Mouse (Mus musculus) midbrain, embryonic 12.5 days (tissue): ENCODE results near the gene Cd8a. TPM values are rescaled to one million over a fixed set of nuclear protein-coding genes. Genes with fewer than 3 reads are reported as not detected.

Source experiments
- ATAC-seq: fragments of 200-750 bp; cut with Nextera tagmentation; 2 replicates; pipeline ENCODE4 v1.8.0; 2017; ENCODE audit warnings: low read depth, moderate TSS enrichment, moderate library complexity; ENCODE audit not compliant: low FRiP score
- H3K27ac ChIP-seq: fragments of 300-500 bp; sonication (generic); replicated peaks from 2 replicates; pipeline ENCODE4 v1.5.1; 2016; ENCODE audit warnings: mild to moderate bottlenecking
- H3K27me3 ChIP-seq: fragments of 300-500 bp; sonication (generic); 2 replicates; pipeline ENCODE4 v1.6.1; 2016; ENCODE audit warnings: mild to moderate bottlenecking
- H3K36me3 ChIP-seq: fragments of 300-500 bp; sonication (generic); 2 replicates; pipeline ENCODE4 v1.6.1; 2016
- H3K4me1 ChIP-seq: fragments of 300-500 bp; sonication (generic); 2 replicates; pipeline ENCODE4 v1.6.1; 2016
- H3K4me2 ChIP-seq: fragments of 300-500 bp; sonication (generic); replicated peaks from 2 replicates; pipeline ENCODE4 v1.6.1; 2016; ENCODE audit warnings: mild to moderate bottlenecking, moderate library complexity
- H3K4me3 ChIP-seq: fragments of 300-500 bp; sonication (generic); 2 replicates; pipeline ENCODE4 v1.5.1; 2016; ENCODE audit warnings: mild to moderate bottlenecking
- H3K9ac ChIP-seq: fragments of 300-500 bp; sonication (generic); replicated peaks from 2 replicates; pipeline ENCODE4 v1.6.1; 2016; ENCODE audit warnings: mild to moderate bottlenecking, moderate library complexity
- H3K9me3 ChIP-seq: fragments of 300-500 bp; sonication (generic); 2 replicates; pipeline ENCODE4 v1.6.1; 2016; ENCODE audit warnings: mild to moderate bottlenecking
- WGBS: fragments of 180-500 bp; shearing (Covaris S2); methylation state at CpG from one replicate; pipeline ENCODE4 v1.1.7; 2016; 5-methylcytosine and 5-hydroxymethylcytosine counted together
- polyA plus RNA-seq: library from polyadenylated mRNA; unstranded; fragments of >200 nt; fragmentation: Nextera tagmentation; extraction: Ambion mirVana; gene quantifications from 2 replicates; pipeline ENCODE4 v1.2.1, GENCODE M21; 2016

The Cd8a gene
- polyA plus RNA-seq, 1 experiment from 2014 or later, result not detected

DNA sequence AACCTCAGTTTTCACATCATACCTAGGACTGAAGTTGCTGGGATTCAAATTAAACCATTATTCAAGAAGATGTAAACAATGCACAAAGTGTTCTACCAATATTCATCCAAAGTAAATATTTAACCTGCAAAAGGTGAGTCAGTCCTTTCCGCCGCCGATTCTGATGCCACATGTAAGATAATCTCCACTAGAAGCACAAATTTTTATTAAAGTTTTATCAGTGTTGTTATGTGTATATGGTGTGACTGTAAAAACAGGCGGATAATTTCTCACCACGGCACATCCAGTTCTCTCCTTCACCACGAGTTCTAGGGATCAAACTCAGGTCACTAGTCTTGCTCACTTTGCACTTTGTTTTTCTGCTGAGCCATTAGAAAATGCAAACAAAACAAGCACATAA, 47.6 kb downstream of the Cd8a start:
- no peak overlapping the region for H3K9ac ChIP-seq
- 92% methylated on average over 6 of the region's 6 CpGs for WGBS
- no peaks in the 10 kb centered on the region for H3K9me3 ChIP-seq
- no peaks in the 10 kb centered on the region for H3K4me1 ChIP-seq
- no peaks in the 10 kb centered on the region for H3K36me3 ChIP-seq
- no peaks in the 10 kb centered on the region for H3K27me3 ChIP-seq
- no peak overlapping the region for H3K4me2 ChIP-seq
- H3K27ac ChIP-seq, result no peak overlapping the region
- ATAC-seq, result no peak
- H3K4me3 ChIP-seq, result no peak overlapping the region

DNA sequence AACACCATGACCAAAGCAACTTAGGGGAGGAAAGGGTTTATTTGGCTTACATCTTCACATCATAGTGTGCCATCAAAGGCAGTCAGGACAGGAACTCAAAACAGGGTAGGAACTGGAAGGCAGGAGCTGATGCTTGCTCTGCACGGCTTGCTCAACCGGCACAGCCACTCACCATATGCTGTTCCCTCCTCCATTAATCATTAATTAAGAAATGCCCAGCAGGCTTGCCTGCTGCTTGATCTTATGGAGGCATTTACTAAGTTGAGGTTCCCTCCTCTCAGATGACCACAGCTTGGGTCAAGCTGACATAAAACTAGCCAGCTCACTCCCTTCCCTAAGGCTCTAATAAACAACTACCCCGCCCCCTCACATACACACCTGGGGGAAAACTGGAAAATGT, 48.9 kb downstream of the Cd8a start:
- no peak overlapping the region for H3K9ac ChIP-seq
- H3K36me3 ChIP-seq, result peaks cover 5% of the 10 kb centered on the region
- ATAC-seq, result no peak
- H3K4me2 ChIP-seq, result no peak overlapping the region
- 87% methylated on average over 3 of the region's 3 CpGs for WGBS
- no peaks in the 10 kb centered on the region for H3K9me3 ChIP-seq
- H3K27me3 ChIP-seq, result no peaks in the 10 kb centered on the region
- no peak overlapping the region for H3K27ac ChIP-seq
- H3K4me3 ChIP-seq, result no peak overlapping the region
- H3K4me1 ChIP-seq, result no peaks in the 10 kb centered on the region

DNA sequence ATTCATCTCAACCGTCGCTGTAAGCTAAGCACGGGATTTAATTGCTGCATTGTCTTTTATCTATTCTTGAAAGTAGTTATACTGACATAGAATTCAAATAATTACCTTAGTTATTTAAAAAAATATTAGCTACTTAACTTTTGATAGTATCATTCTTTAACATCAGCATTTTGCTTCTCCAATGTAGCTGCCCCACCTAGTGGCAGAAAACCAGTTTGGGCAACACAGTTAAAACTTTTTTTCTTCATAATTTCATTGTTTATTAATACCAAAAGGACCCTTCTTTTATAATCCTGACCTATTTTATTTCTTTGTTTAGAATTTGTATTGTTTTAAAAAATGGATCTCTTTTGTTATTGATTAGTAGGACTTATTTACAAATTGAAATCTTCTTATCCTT, 49.9 kb downstream of the Cd8a start:
- no peaks in the 10 kb centered on the region for H3K9me3 ChIP-seq
- no peak overlapping the region for H3K9ac ChIP-seq
- H3K27me3 ChIP-seq, result no peaks in the 10 kb centered on the region
- H3K4me3 ChIP-seq, result no peak overlapping the region
- WGBS, result 93% methylated on average over 3 of the region's 3 CpGs
- no peak overlapping the region for H3K4me2 ChIP-seq
- no peaks in the 10 kb centered on the region for H3K4me1 ChIP-seq
- no peak overlapping the region for H3K27ac ChIP-seq
- H3K36me3 ChIP-seq, result peaks cover 15% of the 10 kb centered on the region
- no peak for ATAC-seq

DNA sequence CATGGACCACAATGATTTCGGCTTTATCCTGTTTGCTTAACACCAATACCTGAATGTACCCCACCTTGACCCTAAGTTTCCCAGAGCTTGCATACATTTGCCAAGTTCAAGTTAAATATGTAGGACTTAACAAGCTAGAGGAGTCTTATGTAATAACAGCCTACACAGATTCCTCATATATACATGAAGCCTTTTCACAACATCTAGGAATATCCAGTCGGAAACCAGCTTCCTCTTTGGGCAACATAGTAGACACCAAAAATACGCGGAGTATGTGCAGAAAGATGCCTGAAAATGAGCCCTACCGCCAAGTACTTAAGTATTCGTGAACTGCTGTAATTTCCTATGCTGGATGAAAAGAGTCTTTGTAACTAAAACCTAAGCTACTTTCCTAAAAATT, 52.5 kb downstream of the Cd8a start:
- WGBS, result 96% methylated on average over 6 of the region's 6 CpGs
- no peak overlapping the region for H3K4me2 ChIP-seq
- H3K9me3 ChIP-seq, result no peaks in the 10 kb centered on the region
- H3K27me3 ChIP-seq, result no peaks in the 10 kb centered on the region
- H3K36me3 ChIP-seq, result peaks cover 18% of the 10 kb centered on the region
- no peak overlapping the region for H3K9ac ChIP-seq
- no peaks in the 10 kb centered on the region for H3K4me1 ChIP-seq
- ATAC-seq, result no peak
- H3K4me3 ChIP-seq, result no peak overlapping the region
- no peak overlapping the region for H3K27ac ChIP-seq

DNA sequence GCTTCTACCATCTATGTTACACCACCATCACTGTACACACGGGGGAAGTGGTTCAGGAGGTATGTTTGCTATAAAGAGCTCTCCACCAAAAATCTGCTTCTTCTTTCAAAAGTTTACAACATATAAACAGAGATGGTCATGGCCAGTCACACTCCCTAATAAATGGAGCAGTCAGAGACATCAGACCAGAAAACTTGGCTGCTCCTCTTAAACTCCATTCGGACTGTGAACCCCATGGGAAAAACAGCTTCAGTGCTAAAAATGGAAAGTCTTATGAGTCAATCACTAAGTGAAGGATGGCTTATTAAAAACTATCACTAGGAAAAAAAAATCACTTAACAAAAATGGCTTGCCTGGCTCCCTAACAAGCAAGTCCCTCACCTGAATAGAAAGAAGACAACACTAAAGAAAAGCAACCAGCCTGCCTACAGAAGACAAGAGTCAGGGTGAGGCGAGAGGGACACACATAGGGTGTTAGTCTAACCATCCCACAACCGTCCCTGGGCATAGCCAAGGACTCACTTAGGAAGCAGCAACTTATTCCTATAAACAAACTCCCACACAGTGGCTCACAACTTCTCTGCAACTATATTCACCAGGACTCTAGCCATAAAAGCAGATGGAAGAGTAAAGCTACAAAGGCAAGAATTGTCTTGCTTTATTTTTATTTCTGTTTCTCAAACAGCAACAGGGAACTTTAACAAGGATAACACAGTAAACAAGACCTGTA, 54.9 kb downstream of the Cd8a start:
- H3K4me1 ChIP-seq, result no peaks in the 10 kb centered on the region
- no peak overlapping the region for H3K4me2 ChIP-seq
- H3K36me3 ChIP-seq, result peaks cover 18% of the 10 kb centered on the region
- 94% methylated on average over 4 of the region's 4 CpGs for WGBS
- H3K27ac ChIP-seq, result no peak overlapping the region
- no peak overlapping the region for H3K9ac ChIP-seq
- H3K4me3 ChIP-seq, result no peak overlapping the region
- no peaks in the 10 kb centered on the region for H3K9me3 ChIP-seq
- H3K27me3 ChIP-seq, result no peaks in the 10 kb centered on the region
- no peak for ATAC-seq

Other genes with a start within 250 kb of the Cd8a start
- 3.4 and 3.9 TPM in 2 replicates for gene Thnsl2, start 229.0 kb upstream of the Cd8a start, polyA plus RNA-seq
- gene Fabp1, start 173.6 kb upstream of the Cd8a start, polyA plus RNA-seq, result not detected in 2 replicates
- 28.5 and 28.8 TPM in 2 replicates for gene Krcc1, start 101.8 kb upstream of the Cd8a start, polyA plus RNA-seq
- gene Smyd1, start 51.2 kb upstream of the Cd8a start, polyA plus RNA-seq, result 0.08 TPM in 1 of 2 replicates, not detected in the other
- gene Cd8b1, start 50.6 kb upstream of the Cd8a start, polyA plus RNA-seq, result not detected in 2 replicates
- 15.2 and 17.3 TPM in 2 replicates for gene Rmnd5a, start 67.2 kb downstream of the Cd8a start, polyA plus RNA-seq
- 25.0 and 27.4 TPM in 2 replicates for gene Rnf103, start 120.5 kb downstream of the Cd8a start, polyA plus RNA-seq
- gene Chmp3, start 170.4 kb downstream of the Cd8a start, polyA plus RNA-seq, result 47.4 and 52.9 TPM in 2 replicates